Mouse (Mus musculus) stomach, adult 2 months (tissue): Measurements from ENCODE around the gene Kmt5a. TPM values are rescaled to one million over a fixed set of nuclear protein-coding genes. Genes with fewer than 3 reads are reported as not detected.

ENCODE experiments used
- polyA plus RNA-seq: library from polyadenylated mRNA; depleted of rRNA; stranded (reverse); fragments of >200 nt; gene quantifications from 2 replicates; pipeline ENCODE4 v1.2.3, GENCODE M21; 2012; rRNA removed

The Kmt5a gene
- 37.3 and 38.1 TPM in 2 replicates for polyA plus RNA-seq

DNA sequence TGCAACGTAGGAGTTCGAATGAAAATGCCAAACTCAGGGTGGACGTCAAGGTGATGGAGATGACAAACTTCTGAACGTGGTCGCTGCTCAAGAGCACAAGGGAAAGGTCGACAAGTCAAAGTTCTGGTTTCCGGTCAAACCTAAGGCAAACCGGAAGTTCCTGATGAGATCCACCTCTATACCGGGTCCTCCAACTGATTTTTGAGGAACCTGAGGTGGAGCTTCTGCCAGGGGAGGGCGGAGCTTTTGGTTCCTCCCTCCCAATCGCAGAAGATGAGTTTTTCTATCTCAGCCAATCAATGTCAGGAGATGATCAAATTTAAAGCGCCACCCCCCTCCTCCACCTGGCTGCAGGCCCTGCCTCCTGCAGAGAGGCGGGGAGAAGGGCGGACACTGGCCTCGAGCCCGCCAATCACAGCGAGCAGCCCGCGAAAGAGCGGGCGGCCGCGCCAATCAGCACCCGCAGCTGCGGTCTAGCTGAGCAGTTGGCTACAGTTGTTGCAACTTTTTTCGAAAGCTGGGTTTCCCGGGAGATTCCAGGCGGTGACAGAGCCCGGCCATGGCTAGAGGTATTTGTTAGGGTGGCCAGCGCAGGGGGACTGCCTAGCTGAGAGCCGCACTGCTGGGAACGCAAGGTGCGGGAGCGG, at the start of gene Kmt5a:
TSS of gene Kmt5a (plus strand) at position 484 of the 647 bp plus-strand sequence.

DNA sequence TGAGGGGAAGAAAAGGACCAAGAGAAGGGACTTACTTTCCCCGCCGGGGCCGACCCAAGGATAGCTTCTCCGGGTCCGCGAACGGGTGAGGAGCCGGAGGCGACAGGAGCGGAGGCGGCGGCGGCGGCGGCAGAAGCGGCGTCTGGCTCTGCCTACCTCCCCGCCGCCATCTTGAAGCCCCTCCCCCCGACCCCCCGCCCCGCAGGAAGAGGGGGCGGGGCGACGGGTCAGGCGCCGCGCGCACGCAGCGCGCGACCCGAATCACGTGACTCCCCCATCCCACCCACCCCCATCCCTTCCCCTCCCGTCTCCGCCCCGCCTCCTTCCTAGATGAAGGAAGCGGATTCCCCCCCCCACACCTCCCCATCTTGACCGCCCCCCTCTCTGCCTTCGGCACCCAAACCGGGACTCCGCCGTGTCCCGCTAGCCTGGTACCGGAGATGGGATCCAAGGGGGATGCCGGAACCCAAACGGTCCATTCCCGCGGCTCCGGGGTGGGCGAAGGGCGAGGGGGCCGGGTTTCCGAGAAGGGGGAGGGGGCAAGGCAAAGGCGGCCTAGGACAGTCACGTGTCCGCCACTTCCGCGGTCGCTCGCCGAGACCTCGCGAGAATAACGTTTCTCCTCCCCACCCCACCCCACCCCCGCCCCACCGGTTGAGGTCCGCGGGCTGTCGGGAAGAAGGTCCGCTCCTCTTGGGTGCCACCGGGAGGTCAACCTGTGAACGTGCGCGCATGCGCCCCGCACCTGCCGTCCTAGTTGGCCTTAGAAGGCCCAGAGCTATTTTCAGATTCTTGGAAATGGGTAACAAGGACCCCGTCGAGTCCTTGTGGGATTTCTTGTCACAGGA, 14.1 kb upstream of the Kmt5a start, which contains the start of gene Sbno1:
TSS of gene Sbno1 (minus strand) at position 590 of the 848 bp plus-strand sequence.

GRCm38 (mm10) chr5:124482966-124483654, 43.4 kb downstream of the Kmt5a start, which contains the start of gene Snrnp35:
Gene Snrnp35, plus strand, starts transcription at chr5:124483134.

Other genes with a start within 250 kb of the Kmt5a start
- gene Pitpnm2, start 190.2 kb upstream of the Kmt5a start, polyA plus RNA-seq, result 18.4 and 19.5 TPM in 2 replicates
- gene Mphosph9, start 112.0 kb upstream of the Kmt5a start, polyA plus RNA-seq, result 0.40 and 0.56 TPM in 2 replicates
- gene 2810006K23Rik, start 111.8 kb upstream of the Kmt5a start, polyA plus RNA-seq, result 1.1 and 1.5 TPM in 2 replicates
- gene Cdk2ap1, start 76.8 kb upstream of the Kmt5a start, polyA plus RNA-seq, result 31.9 and 41.4 TPM in 2 replicates
- 2.2 and 2.6 TPM in 2 replicates for gene Sbno1, start 13.9 kb upstream of the Kmt5a start, polyA plus RNA-seq
- 7.1 and 8.3 TPM in 2 replicates for gene Rilpl2, start 38.4 kb downstream of the Kmt5a start, polyA plus RNA-seq
- gene Snrnp35, start 43.2 kb downstream of the Kmt5a start, polyA plus RNA-seq, result 0.38 and 0.57 TPM in 2 replicates
- gene Rilpl1, start 91.5 kb downstream of the Kmt5a start, polyA plus RNA-seq, result 3.3 and 3.9 TPM in 2 replicates
- gene Tmed2, start 100.8 kb downstream of the Kmt5a start, polyA plus RNA-seq, result 62.2 and 109 TPM in 2 replicates
- 5.0 and 6.3 TPM in 2 replicates for gene Ddx55, start 112.9 kb downstream of the Kmt5a start, polyA plus RNA-seq
- gene Eif2b1, start 139.2 kb downstream of the Kmt5a start, polyA plus RNA-seq, result 10.1 and 10.7 TPM in 2 replicates
- 10.6 and 12.0 TPM in 2 replicates for gene Gtf2h3, start 139.2 kb downstream of the Kmt5a start, polyA plus RNA-seq
- gene Atp6v0a2, start 188.6 kb downstream of the Kmt5a start, polyA plus RNA-seq, result 23.6 and 24.4 TPM in 2 replicates